In genomic region chr8:72470684-72471083, GRCm38 (mm10) we compare ENCODE assay signal across 20 mouse cellular contexts. TPM values are rescaled to one million over a fixed set of nuclear protein-coding genes. Genes with fewer than 3 reads are reported as not detected.
DNase-seq lines count a peak whose midpoint lies in the region; ATAC-seq lines count a peak whose summit lies in the region.
"Had no signal": no experiment of that assay in that cellular context is flagged by ENCODE, and none has a peak within 500 bp of the region (broad histone marks: within the 10 kb centered on the region; RNA-seq: fewer than 3 reads in every experiment).

No protein-coding gene starts in this region.

- peaks cover 79% of the 10 kb centered on the region for H3K36me3 ChIP-seq in kidney, embryonic 15.5 days

- WGBS in kidney, embryonic 15.5 days, result 95% methylated on average over 7 of the region's 7 CpGs

- H3K9ac ChIP-seq in kidney, embryonic 15.5 days, result no peak overlapping the region
- H3K9ac ChIP-seq: embryonic facial prominence, embryonic 15.5 days; hindbrain, embryonic 13.5 days had no signal

- H3K27me3 ChIP-seq in kidney, embryonic 15.5 days, result no peaks in the 10 kb centered on the region
- H3K27me3 ChIP-seq: embryonic facial prominence, embryonic 15.5 days; hindbrain, embryonic 13.5 days had no signal

- no peak overlapping the region for H3K4me2 ChIP-seq in kidney, embryonic 15.5 days
- H3K4me2 ChIP-seq: embryonic facial prominence, embryonic 15.5 days; hindbrain, embryonic 13.5 days had no signal

- peaks cover 9% of the 10 kb centered on the region for H3K4me1 ChIP-seq in kidney, embryonic 15.5 days

- no peak overlapping the region for H3K27ac ChIP-seq in kidney, embryonic 15.5 days
- H3K27ac ChIP-seq: embryonic facial prominence, embryonic 15.5 days; forebrain, embryonic 10.5 days; heart, embryonic 10.5 days; hindbrain, embryonic 13.5 days; hindbrain, postnatal 0 days had no signal

- no peak overlapping the region for H3K4me3 ChIP-seq in kidney, embryonic 15.5 days (replicated peaks)
- H3K4me3 ChIP-seq: embryonic facial prominence, embryonic 15.5 days; erythroblast, embryonic 14.5 days; forebrain, embryonic 10.5 days; heart, embryonic 10.5 days; hindbrain, embryonic 13.5 days had no signal

- no peak for ATAC-seq in kidney, embryonic 15.5 days (replicated peaks; ENCODE audit: low FRiP score)
- ATAC-seq: forebrain, embryonic 14.5 days; hindbrain, postnatal 0 days had no signal

- DNase-seq in cerebellum, postnatal 36 days, result peak; percentile 22 to 27
- DNase-seq in cerebellum, adult 18-20 months, result no peak
- DNase-seq in kidney, adult 9 months, result peak; percentile 33
- peak; percentile 62 for DNase-seq in testis, postnatal 10 days (ENCODE audit: low spot score)
- DNase-seq in testis, postnatal 14 days (ENCODE audit: low spot score), result no peak
- no peak for DNase-seq in frontal cortex, postnatal 14 days (ENCODE audit: low spot score in 2 of 2)
- DNase-seq: adrenal gland, adult 8-10 months; cerebellum, adult 2 months; embryo, embryonic 11 days; gastrocnemius, postnatal 36 days; heart, adult 18-20 months; heart, postnatal 10 days had no signal

- no peaks in the 10 kb centered on the region for H3K9me3 ChIP-seq in kidney, embryonic 15.5 days (replicated peaks)
- H3K9me3 ChIP-seq: embryonic facial prominence, embryonic 15.5 days; forebrain, embryonic 10.5 days; heart, embryonic 10.5 days; hindbrain, embryonic 13.5 days had no signal

RNA-seq across cellular contexts. Expression of gene Cherp, which starts 4.3 kb away (rescaled TPM):
- 71.5 and 77.2 TPM in 2 replicates for polyA plus RNA-seq in kidney, embryonic 15.5 days (2015; fragmentation: Nextera tagmentation; extraction: Ambion mirVana)

RNA-seq across cellular contexts. Expression of gene Slc35e1, which starts 21.7 kb away (rescaled TPM):
- polyA plus RNA-seq in kidney, embryonic 15.5 days (2015; fragmentation: Nextera tagmentation; extraction: Ambion mirVana), result 18.9 and 21.5 TPM in 2 replicates

RNA-seq across cellular contexts. Expression of gene 1700030K09Rik, which starts 27.0 kb away (rescaled TPM):
- 17.0 and 17.3 TPM in 2 replicates for polyA plus RNA-seq in kidney, embryonic 15.5 days (2015; fragmentation: Nextera tagmentation; extraction: Ambion mirVana)

RNA-seq across cellular contexts. Expression of gene Calr3, which starts 27.0 kb away (rescaled TPM):
- polyA plus RNA-seq in kidney, embryonic 15.5 days (2015; fragmentation: Nextera tagmentation; extraction: Ambion mirVana), result 1.5 and 1.9 TPM in 2 replicates
- polyA plus RNA-seq: erythroblast, embryonic 14.5 days had no signal

RNA-seq across cellular contexts. Expression of gene Eps15l1, which starts 49.4 kb away (rescaled TPM):
- polyA plus RNA-seq in kidney, embryonic 15.5 days (2015; fragmentation: Nextera tagmentation; extraction: Ambion mirVana), result 58.4 and 64.1 TPM in 2 replicates

Comparison
In these comparisons a context has a peak if more than half of its experiments do, and no peak if none do; other contexts are left out.
1. DNase-seq: peak in cerebellum, postnatal 36 days (2 of 2), kidney, adult 9 months (single experiment) and testis, postnatal 10 days (single experiment); none in cerebellum, adult 18-20 months (0 of 2), testis, postnatal 14 days (single experiment) and frontal cortex, postnatal 14 days (0 of 2).